Mouse (Mus musculus): Measurements from ENCODE around the gene A130010J15Rik. TPM values are rescaled to one million over a fixed set of nuclear protein-coding genes. Genes with fewer than 3 reads are reported as not detected.
A peak's percentile ranks its signal among the peaks of the same experiment; 100 is the strongest.

The A130010J15Rik gene
- polyA plus RNA-seq (2015; fragmentation: Nextera tagmentation; extraction: Ambion mirVana), result 16.5 and 18.1 TPM in 2 replicates

DNA sequence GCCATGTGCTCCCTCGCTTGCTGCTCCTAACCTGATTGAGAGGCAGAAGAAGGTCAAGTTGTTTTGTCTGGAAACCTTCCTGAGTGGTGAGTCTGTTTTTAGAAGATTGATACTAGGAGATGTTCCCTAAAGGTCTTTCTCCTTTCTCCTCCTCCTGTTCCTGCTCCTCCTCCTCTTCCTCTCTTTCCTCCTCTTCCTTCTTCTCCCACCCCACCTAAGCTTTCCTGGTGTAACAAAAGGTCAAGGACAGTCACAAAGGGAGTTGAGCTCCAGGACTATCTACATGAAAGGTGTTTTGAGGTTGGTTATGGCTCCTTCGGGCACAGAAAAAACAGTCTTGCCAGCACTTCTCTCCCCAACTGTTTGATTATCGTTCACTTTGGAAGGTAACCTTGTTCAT lies at the start of gene A130010J15Rik:
Gene A130010J15Rik, plus strand, starts transcription at position 301 of the 400 bp plus-strand sequence.
- Histone ChIP-seq H3K27me3 (no peaks in the 10 kb centered on the region), H3K4me2 (no peak within 1 kb of the TSS), H3K9ac (no peak within 1 kb of the TSS), H3K9me3 (no peaks in the 10 kb centered on the region), H3K4me1 (peaks cover 13% of the 10 kb centered on the region), H3K27ac (no peak within 1 kb of the TSS), H3K4me3 (no peak within 1 kb of the TSS), H3K36me3 (no peaks in the 10 kb centered on the region)
- ATAC-seq (ENCODE audit: insufficient number of reproducible peaks, low FRiP score, low TSS enrichment, low read depth), result no peak
- 93% methylated on average over 3 of the region's 3 CpGs for WGBS

DNA sequence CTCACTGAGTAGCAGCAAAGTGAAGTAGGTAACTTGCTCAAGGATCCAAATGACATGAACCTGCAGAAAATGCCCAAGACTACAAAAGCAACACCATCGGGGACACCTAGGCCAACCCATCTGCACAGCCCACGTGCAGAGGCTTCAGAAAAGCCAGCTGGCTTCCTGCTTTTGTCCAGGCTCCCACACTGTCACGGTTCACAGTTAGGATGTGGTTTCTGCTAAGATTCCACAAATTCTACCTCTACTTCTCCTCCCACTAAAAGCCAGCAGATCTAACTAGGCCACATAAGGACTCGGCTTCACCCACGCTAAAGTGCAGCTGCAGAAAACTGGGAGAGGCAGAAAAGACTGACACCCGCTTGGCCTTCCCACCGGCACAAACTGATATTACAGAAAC lies 45.1 kb upstream of the A130010J15Rik start:
- no peak overlapping the region for H3K9ac ChIP-seq
- no peak for ATAC-seq (ENCODE audit: insufficient number of reproducible peaks, low FRiP score, low TSS enrichment, low read depth)
- no peaks in the 10 kb centered on the region for H3K27me3 ChIP-seq
- H3K4me3 ChIP-seq, result no peak overlapping the region
- no peak overlapping the region for H3K27ac ChIP-seq
- WGBS, result 92% methylated on average over 7 of the region's 7 CpGs
- no peak overlapping the region for H3K4me2 ChIP-seq
- H3K9me3 ChIP-seq, result no peaks in the 10 kb centered on the region
- H3K36me3 ChIP-seq, result peaks cover 84% of the 10 kb centered on the region
- H3K4me1 ChIP-seq, result no peaks in the 10 kb centered on the region; the same call in 1 of the 2 replicates

DNA sequence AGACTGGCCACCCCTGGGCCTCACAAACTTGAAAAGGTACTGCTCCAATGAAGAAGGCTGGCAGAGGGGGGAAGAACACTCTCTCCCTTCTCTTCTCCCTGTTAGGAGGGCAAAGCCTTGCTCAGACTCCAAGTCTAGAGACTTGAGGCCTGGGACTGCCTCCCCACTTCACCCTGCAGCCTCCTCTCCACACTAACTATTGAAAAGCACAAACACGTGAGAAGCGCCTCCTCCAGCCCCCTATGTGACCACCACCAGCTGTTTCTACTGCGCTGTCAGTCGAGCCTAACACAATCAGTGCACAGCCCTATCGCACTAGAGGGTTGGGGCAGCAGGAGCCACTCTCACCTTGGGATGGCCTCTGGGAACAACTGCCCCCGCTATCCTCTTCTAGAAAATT lies 44.6 kb upstream of the A130010J15Rik start:
- H3K4me3 ChIP-seq, result no peak overlapping the region
- no peak overlapping the region for H3K9ac ChIP-seq
- H3K4me2 ChIP-seq, result no peak overlapping the region
- H3K27ac ChIP-seq, result no peak overlapping the region
- no peaks in the 10 kb centered on the region; the same call in 1 of the 2 replicates for H3K4me1 ChIP-seq
- WGBS, result 92% methylated on average over 6 of the region's 6 CpGs
- H3K9me3 ChIP-seq, result no peaks in the 10 kb centered on the region
- peaks cover 83% of the 10 kb centered on the region for H3K36me3 ChIP-seq
- no peaks in the 10 kb centered on the region for H3K27me3 ChIP-seq
- no peak for ATAC-seq (ENCODE audit: insufficient number of reproducible peaks, low FRiP score, low TSS enrichment, low read depth)

DNA sequence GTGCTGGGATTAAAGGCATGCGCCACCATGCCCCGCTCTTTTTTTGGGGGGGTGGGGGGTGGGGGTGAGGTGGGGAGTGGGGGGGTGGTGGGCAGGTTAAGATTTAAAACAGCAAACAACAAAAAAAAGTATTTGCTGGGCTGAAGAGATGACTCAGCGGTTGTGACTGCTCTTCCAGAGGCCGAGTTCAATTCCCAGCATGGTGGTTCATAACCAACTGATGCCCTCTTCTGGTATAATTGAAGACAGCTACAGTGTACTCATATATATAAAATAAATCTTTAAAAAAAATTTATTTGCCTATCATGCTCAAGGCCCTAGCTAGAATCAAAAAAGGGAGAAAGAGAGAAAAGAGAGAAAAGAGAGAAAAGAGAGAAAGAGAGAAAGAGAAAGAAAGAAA lies 42.0 kb upstream of the A130010J15Rik start:
- Histone ChIP-seq H3K4me3 (no peak overlapping the region), H3K36me3 (peaks cover 59% of the 10 kb centered on the region), H3K27me3 (no peaks in the 10 kb centered on the region), H3K9me3 (no peaks in the 10 kb centered on the region), H3K9ac (no peak overlapping the region), H3K4me2 (no peak overlapping the region), H3K27ac (no peak overlapping the region), H3K4me1 (peaks cover 11% of the 10 kb centered on the region)
- 79% methylated on average over 4 of the region's 4 CpGs for WGBS
- ATAC-seq (ENCODE audit: insufficient number of reproducible peaks, low FRiP score, low TSS enrichment, low read depth), result no peak

DNA sequence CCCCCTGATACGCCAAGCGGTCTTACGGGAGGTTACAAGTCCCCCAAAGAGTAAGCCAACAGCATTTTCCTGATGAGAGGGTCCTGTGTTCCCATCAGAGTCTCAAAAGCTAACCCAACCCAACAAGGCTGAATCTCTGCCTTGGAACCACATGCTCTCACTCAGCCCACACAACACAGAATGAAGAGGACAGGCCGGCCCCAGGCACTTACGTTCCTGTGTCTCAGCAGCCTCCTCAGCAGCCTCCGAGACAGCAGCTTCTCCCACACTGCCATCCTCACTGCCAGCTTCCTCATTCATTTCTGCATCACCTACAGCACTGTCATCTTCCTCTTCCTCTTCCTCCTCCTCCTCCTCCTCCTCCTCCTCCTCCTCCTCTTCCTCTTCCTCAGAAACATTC lies 39.8 kb upstream of the A130010J15Rik start:
- Histone ChIP-seq H3K27me3 (no peaks in the 10 kb centered on the region), H3K9me3 (no peaks in the 10 kb centered on the region), H3K4me2 (no peak overlapping the region), H3K27ac (no peak overlapping the region), H3K9ac (no peak overlapping the region), H3K4me3 (no peak overlapping the region), H3K4me1 (peaks cover 12% of the 10 kb centered on the region), H3K36me3 (peaks cover 37% of the 10 kb centered on the region)
- no peak for ATAC-seq (ENCODE audit: insufficient number of reproducible peaks, low FRiP score, low TSS enrichment, low read depth)
- WGBS, result 92% methylated on average over 6 of the region's 6 CpGs

DNA sequence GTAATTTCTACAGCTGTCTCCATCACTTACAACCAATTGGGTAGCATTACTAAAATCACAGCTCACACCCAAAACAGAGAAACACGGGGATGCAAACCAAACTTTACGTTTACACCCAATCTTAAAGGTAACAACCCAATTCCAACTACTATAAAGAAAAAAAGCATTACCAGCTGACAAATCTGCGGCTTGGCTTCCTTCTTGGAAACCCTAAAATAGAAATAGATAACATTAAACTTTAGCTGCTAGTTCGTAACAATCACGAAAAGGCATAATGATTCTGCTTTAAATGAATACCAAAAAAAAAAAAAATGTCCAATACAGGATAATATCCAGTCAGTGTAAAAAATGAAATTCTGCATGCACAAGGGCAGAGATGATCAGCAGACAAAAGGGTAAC lies 38.5 kb upstream of the A130010J15Rik start:
- H3K4me2 ChIP-seq, result peak overlapping the region; percentile 63
- no peaks in the 10 kb centered on the region for H3K27me3 ChIP-seq
- H3K9ac ChIP-seq, result peak overlapping the region; percentile 84
- H3K4me3 ChIP-seq, result peak overlapping the region; percentile 99
- 21% methylated on average over 5 of the region's 5 CpGs for WGBS
- H3K36me3 ChIP-seq, result peaks cover 26% of the 10 kb centered on the region
- ATAC-seq (ENCODE audit: insufficient number of reproducible peaks, low FRiP score, low TSS enrichment, low read depth), result no peak
- H3K4me1 ChIP-seq, result peaks cover 12% of the 10 kb centered on the region
- no peak overlapping the region for H3K27ac ChIP-seq
- no peaks in the 10 kb centered on the region for H3K9me3 ChIP-seq

DNA sequence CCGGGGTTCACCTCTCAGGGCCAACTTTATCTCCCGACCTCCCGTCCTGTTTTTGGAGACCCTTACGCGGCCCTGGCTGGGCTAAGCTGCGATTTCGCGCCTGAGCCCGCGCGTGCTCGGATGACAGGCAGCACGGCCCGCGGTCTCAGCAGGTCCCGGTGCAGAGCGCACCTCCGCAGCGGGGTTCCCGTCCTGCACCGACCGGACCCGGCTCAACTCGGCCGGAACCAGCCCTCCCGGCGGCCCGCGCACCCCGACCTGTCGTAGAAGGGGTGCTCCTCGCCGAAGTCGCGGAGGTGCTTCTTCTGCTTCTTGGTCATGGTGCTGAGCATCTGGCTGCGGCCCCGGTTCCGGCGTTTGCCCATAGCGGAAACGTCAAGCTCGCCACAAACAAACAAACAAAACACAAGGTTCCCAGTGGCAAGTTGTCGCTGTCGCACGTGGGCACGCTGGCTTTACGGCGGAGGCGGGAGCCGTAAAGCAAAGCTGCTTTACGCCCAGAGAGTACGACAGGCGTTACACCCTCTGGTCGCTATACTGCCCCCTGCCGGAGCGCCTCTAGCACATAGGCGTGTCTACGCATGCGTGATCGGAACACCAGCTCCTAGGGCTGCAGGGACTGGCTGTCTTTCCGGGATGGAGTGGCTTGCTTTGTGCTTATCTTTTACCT lies 37.9 kb upstream of the A130010J15Rik start, which contains the start of gene Diexf:
Gene Diexf, minus strand, starts transcription at position 487 of the 670 bp plus-strand sequence.
- H3K36me3 ChIP-seq, result peaks cover 21% of the 10 kb centered on the region
- H3K9me3 ChIP-seq, result no peaks in the 10 kb centered on the region
- H3K27me3 ChIP-seq, result no peaks in the 10 kb centered on the region
- WGBS, result under 1% methylated on average over 60 of the region's 61 CpGs
- H3K4me3 ChIP-seq, result peak within 1 kb of the TSS; percentile 99
- peak within 1 kb of the TSS; percentile 0; the same call in 1 of the 2 replicates for H3K27ac ChIP-seq
- peak within 1 kb of the TSS; percentile 63 for H3K4me2 ChIP-seq
- H3K9ac ChIP-seq, result peak within 1 kb of the TSS; percentile 84
- ATAC-seq (ENCODE audit: insufficient number of reproducible peaks, low FRiP score, low TSS enrichment, low read depth), result peak; percentile 72
- H3K4me1 ChIP-seq, result peaks cover 12% of the 10 kb centered on the region

DNA sequence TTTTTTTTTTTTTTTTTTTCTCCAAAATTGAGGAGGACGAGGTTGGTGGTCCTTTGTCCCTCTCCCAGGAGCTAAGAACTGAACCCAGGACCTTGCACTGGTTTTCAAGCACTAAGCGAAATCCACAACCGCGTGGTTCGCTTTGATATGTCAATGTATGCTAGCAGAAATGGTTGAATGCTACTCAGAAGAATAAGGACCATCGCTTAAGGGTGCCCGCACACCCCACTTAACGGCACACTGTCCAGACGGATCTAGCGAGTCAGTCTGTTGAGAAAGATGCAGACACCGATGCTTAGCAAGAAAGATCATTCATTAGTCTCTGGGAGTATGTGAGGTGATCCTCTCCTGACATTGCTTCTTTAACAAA lies 37.4 kb upstream of the A130010J15Rik start:
- WGBS, result 24% methylated on average over 11 of the region's 11 CpGs
- Histone ChIP-seq H3K4me2 (peak overlapping the region; percentile 49), H3K9me3 (no peaks in the 10 kb centered on the region), H3K27ac (no peak overlapping the region), H3K4me1 (peaks cover 12% of the 10 kb centered on the region), H3K4me3 (peak overlapping the region; percentile 99), H3K9ac (no peak overlapping the region), H3K27me3 (no peaks in the 10 kb centered on the region), H3K36me3 (peaks cover 19% of the 10 kb centered on the region)
- no peak for ATAC-seq (ENCODE audit: insufficient number of reproducible peaks, low FRiP score, low TSS enrichment, low read depth)

DNA sequence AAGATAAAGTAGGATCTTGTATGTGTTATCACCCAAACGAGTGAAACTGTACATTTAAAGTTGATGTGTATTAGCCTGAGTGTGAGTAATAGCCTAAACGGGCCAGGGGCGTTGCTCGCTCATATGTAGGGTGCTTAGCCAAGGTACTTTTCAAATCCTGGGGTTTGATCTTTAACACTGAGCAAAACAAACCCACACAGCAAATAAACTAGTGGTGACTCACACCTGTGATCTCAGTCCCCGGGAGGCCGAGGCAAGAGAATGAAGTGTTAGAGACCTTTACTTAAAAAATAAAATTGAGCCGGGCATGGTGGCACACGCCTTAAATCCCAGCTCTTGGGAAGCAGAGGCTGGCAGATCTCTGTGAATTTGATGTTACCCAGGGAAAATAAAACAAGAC lies 37.0 kb upstream of the A130010J15Rik start:
- 66% methylated on average over 8 of the region's 8 CpGs for WGBS

DNA sequence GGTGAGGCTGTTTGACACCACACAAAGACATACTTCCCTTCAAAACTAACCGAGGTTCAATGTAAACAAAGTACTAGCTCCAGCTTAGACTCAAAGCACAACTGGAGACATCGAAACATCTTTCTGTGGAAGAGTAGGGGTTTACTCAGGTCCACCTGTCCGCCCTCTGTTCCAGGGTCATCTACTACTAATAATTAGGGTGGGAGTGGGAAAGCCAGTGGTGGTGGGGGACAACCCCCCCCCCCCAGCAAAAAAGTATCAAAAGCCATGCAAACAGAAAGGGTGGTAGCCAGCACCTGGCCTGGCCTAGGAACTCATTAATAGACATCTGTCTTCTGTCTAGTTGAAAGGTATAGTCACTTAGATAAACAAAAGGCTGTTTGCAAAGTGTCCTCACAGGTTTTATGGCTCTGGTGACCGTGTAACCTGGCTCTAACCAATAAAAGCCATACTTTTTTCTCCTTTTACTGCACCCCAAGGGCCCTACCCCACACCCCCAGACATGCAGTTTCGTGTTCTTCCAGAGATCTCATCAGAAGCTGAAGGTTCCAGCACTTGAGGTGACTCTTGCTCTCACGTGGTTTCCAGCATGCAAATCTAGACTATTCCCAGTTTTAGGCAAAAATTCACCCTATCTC lies 36.4 kb upstream of the A130010J15Rik start:
- Histone ChIP-seq H3K4me1 (peaks cover 12% of the 10 kb centered on the region), H3K9ac (no peak overlapping the region), H3K4me2 (no peak overlapping the region), H3K4me3 (no peak overlapping the region), H3K36me3 (peaks cover 18% of the 10 kb centered on the region), H3K27me3 (no peaks in the 10 kb centered on the region), H3K27ac (no peak overlapping the region), H3K9me3 (no peaks in the 10 kb centered on the region)
- WGBS, result 43% methylated on average over 6 of the region's 6 CpGs
- ATAC-seq (ENCODE audit: insufficient number of reproducible peaks, low FRiP score, low TSS enrichment, low read depth), result no peak

More for the DNA sequence above, 37.0 kb upstream of the A130010J15Rik start:
- Histone ChIP-seq H3K9me3 (no peaks in the 10 kb centered on the region), H3K4me2 (0 out of 2 replicates have a peak overlapping the region, but pooled peaks have one; percentile 49), H3K27ac (no peak overlapping the region), H3K27me3 (no peaks in the 10 kb centered on the region), H3K4me1 (peaks cover 12% of the 10 kb centered on the region), H3K4me3 (peak overlapping the region; percentile 99; the same call in 1 of the 2 replicates), H3K36me3 (peaks cover 19% of the 10 kb centered on the region), H3K9ac (no peak overlapping the region)
- ATAC-seq (ENCODE audit: insufficient number of reproducible peaks, low FRiP score, low TSS enrichment, low read depth), result no peak

DNA sequence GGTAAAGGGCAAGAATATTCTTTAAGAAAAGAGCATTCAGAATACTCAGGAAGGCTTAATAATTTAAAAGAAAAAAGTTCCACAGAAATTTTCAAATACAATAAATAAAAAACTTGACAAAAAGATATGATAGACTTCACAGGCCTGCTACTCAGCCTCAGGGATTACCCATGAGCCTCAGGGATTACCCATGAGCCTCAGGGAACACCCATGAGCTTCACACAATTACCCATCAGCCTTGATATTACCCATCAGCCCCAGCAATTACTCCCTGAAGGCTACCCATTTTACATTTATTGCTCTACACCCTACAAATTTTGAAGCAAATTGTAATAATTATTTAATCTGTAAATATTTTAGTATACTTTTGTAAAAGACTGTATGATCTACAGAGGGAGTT lies 35.5 kb upstream of the A130010J15Rik start:
- no peak for ATAC-seq (ENCODE audit: insufficient number of reproducible peaks, low FRiP score, low TSS enrichment, low read depth)
- no peak overlapping the region for H3K9ac ChIP-seq
- H3K27me3 ChIP-seq, result no peaks in the 10 kb centered on the region
- H3K36me3 ChIP-seq, result peaks cover 8% of the 10 kb centered on the region
- H3K4me1 ChIP-seq, result peaks cover 12% of the 10 kb centered on the region
- no peak overlapping the region for H3K4me3 ChIP-seq
- no peak overlapping the region for H3K27ac ChIP-seq
- no peak overlapping the region for H3K4me2 ChIP-seq
- H3K9me3 ChIP-seq, result no peaks in the 10 kb centered on the region

DNA sequence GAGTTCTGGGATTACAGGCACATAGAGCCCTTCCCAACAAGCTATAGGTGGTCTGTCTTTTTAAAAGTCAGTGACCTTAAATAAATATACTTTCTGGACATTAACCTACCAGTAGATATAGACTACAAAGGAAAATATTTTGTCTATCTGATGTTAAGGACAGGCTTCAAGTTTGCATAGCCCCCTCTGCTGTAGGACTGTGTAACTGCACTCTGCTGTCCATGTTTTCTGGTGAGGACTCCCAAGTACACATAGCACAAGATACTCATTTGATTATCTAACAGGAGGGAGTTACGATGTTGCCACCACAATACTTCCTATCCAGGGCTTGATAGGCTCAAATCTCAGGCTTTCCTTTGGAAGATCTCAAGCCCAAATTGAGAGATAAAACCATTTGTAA lies 34.1 kb upstream of the A130010J15Rik start:
- Histone ChIP-seq H3K4me1 (peaks cover 15% of the 10 kb centered on the region), H3K36me3 (no peaks in the 10 kb centered on the region), H3K9ac (no peak overlapping the region), H3K4me3 (no peak overlapping the region), H3K9me3 (no peaks in the 10 kb centered on the region), H3K27me3 (no peaks in the 10 kb centered on the region), H3K4me2 (no peak overlapping the region), H3K27ac (no peak overlapping the region)
- WGBS, result 83% methylated on average over 1 of the region's 1 CpGs
- no peak for ATAC-seq (ENCODE audit: insufficient number of reproducible peaks, low FRiP score, low TSS enrichment, low read depth)

Measured in limb, embryonic 15.5 days (tissue).